ENCODE assay signal across 27 mouse cellular contexts in genomic region chr14:77371977-77372376, GRCm38 (mm10).
DNase-seq lines count a peak whose midpoint lies in the region; ATAC-seq and TF ChIP-seq lines count a peak whose summit lies in the region.
"Had no signal": no experiment of that assay in that cellular context is flagged by ENCODE, and none has a peak within 500 bp of the region (broad histone marks: within the 10 kb centered on the region; RNA-seq: fewer than 3 reads in every experiment).

No protein-coding gene starts in this region.

- TF ChIP-seq POLR2A in ES-Bruce4 (IDR thresholded peaks at IDR 0.05; ENCODE audit: insufficient read depth, low read length): no peak

- H3K4me3 ChIP-seq in kidney, postnatal 0 days (replicated peaks; ENCODE audit: low read depth, low read length): no peak overlapping the region
- no peak overlapping the region for H3K4me3 ChIP-seq in lung, postnatal 0 days (ENCODE audit: low read depth, low read length)
- H3K4me3 ChIP-seq in ES-Bruce4 (ENCODE audit: low read depth, low read length): no peak overlapping the region
- H3K4me3 ChIP-seq: embryonic facial prominence, embryonic 13.5 days; forebrain, embryonic 10.5 days; midbrain, embryonic 13.5 days had no signal

- H3K36me3 ChIP-seq in kidney, postnatal 0 days (ENCODE audit: insufficient read depth, low read length): no peaks in the 10 kb centered on the region
- no peaks in the 10 kb centered on the region for H3K36me3 ChIP-seq in lung, postnatal 0 days (ENCODE audit: insufficient read depth, low read length)
- H3K36me3 ChIP-seq in ES-Bruce4 (ENCODE audit: control insufficient read depth, insufficient read depth, low read length, poor library complexity, severe bottlenecking): no peaks in the 10 kb centered on the region
- H3K36me3 ChIP-seq: embryonic facial prominence, embryonic 13.5 days; forebrain, embryonic 10.5 days; midbrain, embryonic 13.5 days had no signal

- WGBS in kidney, postnatal 0 days: 69% methylated on average over 5 of the region's 5 CpGs
- 74% methylated on average over 5 of the region's 5 CpGs for WGBS in lung, postnatal 0 days

- H3K27ac ChIP-seq in kidney, postnatal 0 days: no peak overlapping the region
- no peak overlapping the region for H3K27ac ChIP-seq in lung, postnatal 0 days (ENCODE audit: low read length)
- no peak overlapping the region for H3K27ac ChIP-seq in ES-Bruce4 (ENCODE audit: insufficient read depth, low read length)
- H3K27ac ChIP-seq: embryonic facial prominence, embryonic 13.5 days; forebrain, embryonic 10.5 days; hindbrain, embryonic 14.5 days; midbrain, embryonic 13.5 days had no signal

- ATAC-seq in kidney, postnatal 0 days (replicated peaks; ENCODE audit: low FRiP score, low read depth): no peak
- ATAC-seq in lung, postnatal 0 days: no peak
- ATAC-seq: forebrain, embryonic 16.5 days; midbrain, embryonic 13.5 days; Patski had no signal

- TF ChIP-seq EP300 in lung, postnatal 0 days (IDR thresholded peaks at IDR 0.05): no peak
- TF ChIP-seq EP300 in ES-Bruce4 (IDR thresholded peaks at IDR 0.05; ENCODE audit: insufficient read depth, low read depth, low read length): no peak

- no peaks in the 10 kb centered on the region for H3K9me3 ChIP-seq in kidney, postnatal 0 days (replicated peaks; ENCODE audit: low read length)
- H3K9me3 ChIP-seq in lung, postnatal 0 days (ENCODE audit: low read length): no peaks in the 10 kb centered on the region
- H3K9me3 ChIP-seq in ES-Bruce4 (replicated peaks; ENCODE audit: control insufficient read depth, insufficient read depth, low read length, poor library complexity, severe bottlenecking): no peaks in the 10 kb centered on the region
- H3K9me3 ChIP-seq: embryonic facial prominence, embryonic 13.5 days; forebrain, embryonic 10.5 days; midbrain, embryonic 13.5 days had no signal

- TF ChIP-seq CTCF in kidney, postnatal 0 days (IDR thresholded peaks at IDR 0.05; ENCODE audit: low read depth): peak; percentile 35
- peak; percentile 29 for TF ChIP-seq CTCF in lung, postnatal 0 days (IDR thresholded peaks at IDR 0.05)
- peak; percentile 10 for TF ChIP-seq CTCF in ES-Bruce4 (IDR thresholded peaks at IDR 0.05; ENCODE audit: low read depth, low read length)

- H3K4me2 ChIP-seq in kidney, postnatal 0 days (ENCODE audit: low read length): no peak overlapping the region
- H3K4me2 ChIP-seq in lung, postnatal 0 days (replicated peaks; ENCODE audit: low read depth, low read length): no peak overlapping the region
- H3K4me2 ChIP-seq: embryonic facial prominence, embryonic 13.5 days; heart, embryonic 11.5 days; hindbrain, embryonic 14.5 days; midbrain, embryonic 13.5 days had no signal

- no peaks in the 10 kb centered on the region for H3K4me1 ChIP-seq in kidney, postnatal 0 days (replicated peaks; ENCODE audit: insufficient read depth, low read length)
- no peaks in the 10 kb centered on the region for H3K4me1 ChIP-seq in lung, postnatal 0 days (ENCODE audit: insufficient read depth, low read depth, low read length)
- H3K4me1 ChIP-seq in ES-Bruce4 (ENCODE audit: control insufficient read depth, insufficient read depth, low read length): no peaks in the 10 kb centered on the region

- no peak for DNase-seq in kidney, postnatal 0 days (ENCODE audit: low spot score)
- DNase-seq in kidney, adult 9 months: no peak
- no peak for DNase-seq in lung, postnatal 0 days (ENCODE audit: low spot score)
- DNase-seq in lung, postnatal 10 days: no peak
- peak; percentile 33 for DNase-seq in R1 (ENCODE audit: low read depth, low spot score)
- no peak for DNase-seq in thymus, postnatal 4 days
- DNase-seq: adrenal gland, postnatal 25 days; B cell, adult 2 months; cerebellum, adult 11-12 months; cerebellum, adult 9-11 months; gastrocnemius, postnatal 10 days; kidney, adult 18-20 months; kidney, postnatal 4 days; layer of hippocampus, postnatal 36 days; lung, adult 18-20 months; lung, postnatal 36 days; right cerebral cortex, postnatal 4 days; thymus, adult 2 months; thymus, postnatal 36 days had no signal

- no peaks in the 10 kb centered on the region for H3K27me3 ChIP-seq in kidney, postnatal 0 days (ENCODE audit: insufficient read depth, low read length)
- no peaks in the 10 kb centered on the region for H3K27me3 ChIP-seq in lung, postnatal 0 days (replicated peaks; ENCODE audit: insufficient read depth, low read length)
- no peaks in the 10 kb centered on the region for H3K27me3 ChIP-seq in ES-Bruce4 (ENCODE audit: control insufficient read depth, insufficient read depth, low read length, poor library complexity, severe bottlenecking)
- H3K27me3 ChIP-seq: embryonic facial prominence, embryonic 13.5 days; midbrain, embryonic 13.5 days; Patski had no signal

- H3K9ac ChIP-seq in kidney, postnatal 0 days (ENCODE audit: low read depth, low read length): no peak overlapping the region
- H3K9ac ChIP-seq in lung, postnatal 0 days (replicated peaks; ENCODE audit: low read depth): no peak overlapping the region
- no peak overlapping the region for H3K9ac ChIP-seq in ES-Bruce4 (ENCODE audit: low read depth, poor library complexity, severe bottlenecking)
- H3K9ac ChIP-seq: embryonic facial prominence, embryonic 13.5 days; hindbrain, embryonic 14.5 days; midbrain, embryonic 13.5 days had no signal
